9 mouse cellular contexts compared by ENCODE assay signal in the genomic region with DNA sequence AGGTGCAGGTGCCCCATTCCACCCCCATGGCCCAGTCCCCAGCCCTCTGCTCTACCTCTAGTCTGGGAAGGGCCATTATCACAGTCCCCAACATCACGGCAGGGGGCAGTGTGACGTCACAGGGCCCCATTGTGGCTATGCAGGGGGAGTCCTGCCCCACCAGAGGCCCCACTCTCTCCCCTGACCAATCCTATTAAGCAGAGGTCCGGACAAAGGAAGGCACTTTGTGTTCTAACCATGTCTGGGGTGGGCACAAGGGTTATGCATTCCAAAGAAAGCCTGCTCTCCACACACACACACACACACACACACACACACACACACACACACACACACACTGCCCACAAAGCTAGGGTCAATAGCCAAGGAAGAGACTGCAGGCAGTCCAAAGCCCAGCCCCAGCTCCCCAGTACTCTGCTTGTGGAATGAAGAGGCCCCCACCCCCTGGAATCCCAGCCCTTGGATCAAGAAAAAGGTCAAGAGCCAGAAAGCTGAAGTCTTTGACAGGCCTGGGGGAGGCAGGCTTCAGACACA. TPM values are rescaled to one million over a fixed set of nuclear protein-coding genes. Genes with fewer than 3 reads are reported as not detected.
DNase-seq lines count a peak whose midpoint lies in the region; ATAC-seq lines count a peak whose summit lies in the region.
"Had no signal": no experiment of that assay in that cellular context is flagged by ENCODE, and none has a peak within 500 bp of the region (broad histone marks: within the 10 kb centered on the region; RNA-seq: fewer than 3 reads in every experiment).

No protein-coding gene starts in this region.

- H3K27ac ChIP-seq in intestine, embryonic 14.5 days (ENCODE audit: low read depth): peak overlapping the region; percentile 16; the same call in 1 of the 2 replicates
- no peak overlapping the region for H3K27ac ChIP-seq in intestine, embryonic 16.5 days (ENCODE audit: low read length)
- H3K27ac ChIP-seq in hindbrain, embryonic 14.5 days: peak overlapping the region; percentile 74
- H3K27ac ChIP-seq in neural tube, embryonic 12.5 days: no peak overlapping the region; the same call in 1 of the 2 replicates
- H3K27ac ChIP-seq: layer of hippocampus, adult 2 months had no signal

- no peak for ATAC-seq in intestine, embryonic 14.5 days (replicated peaks; ENCODE audit: low FRiP score, low TSS enrichment, low read depth)
- ATAC-seq in intestine, embryonic 16.5 days: no peak; the same call in 1 of the 2 replicates
- ATAC-seq in hindbrain, embryonic 14.5 days (ENCODE audit: low FRiP score): peak; percentile 85
- peak; percentile 83 for ATAC-seq in neural tube, embryonic 12.5 days (ENCODE audit: low FRiP score, low read depth)
- ATAC-seq in erythroblast, adult 5-6 weeks (replicated peaks; ENCODE audit: low FRiP score, poor library complexity, severe bottlenecking): no peak

- no peak overlapping the region for H3K4me3 ChIP-seq in intestine, embryonic 14.5 days (ENCODE audit: low read depth, low read length)
- no peak overlapping the region for H3K4me3 ChIP-seq in intestine, embryonic 16.5 days (ENCODE audit: low read length)
- H3K4me3 ChIP-seq in hindbrain, embryonic 14.5 days (replicated peaks; ENCODE audit: low read length): no peak overlapping the region
- no peak overlapping the region for H3K4me3 ChIP-seq in neural tube, embryonic 12.5 days
- H3K4me3 ChIP-seq: layer of hippocampus, adult 2 months had no signal

- 18% methylated on average over 3 of the region's 3 CpGs for WGBS in intestine, embryonic 14.5 days
- WGBS in intestine, embryonic 16.5 days: 29% methylated on average over 3 of the region's 3 CpGs
- WGBS in hindbrain, embryonic 14.5 days: 12% methylated on average over 3 of the region's 3 CpGs
- WGBS in neural tube, embryonic 12.5 days: 13% methylated on average over 3 of the region's 3 CpGs

- no peak for DNase-seq in intestine, embryonic 14.5 days (ENCODE audit: low spot score)
- DNase-seq in embryo, embryonic 9.5 days (ENCODE audit: extremely low spot score): peak; percentile 69
- DNase-seq in hindbrain, embryonic 14.5 days (ENCODE audit: low spot score): peak; percentile 39
- no peak for DNase-seq in adrenal gland, postnatal 14 days
- DNase-seq in left cerebral cortex, adult 11 months (ENCODE audit: low spot score): no peak

- H3K9ac ChIP-seq in intestine, embryonic 14.5 days (ENCODE audit: low read length): no peak overlapping the region
- no peak overlapping the region for H3K9ac ChIP-seq in intestine, embryonic 16.5 days (ENCODE audit: low read depth, low read length)
- no peak overlapping the region for H3K9ac ChIP-seq in hindbrain, embryonic 14.5 days
- 0 out of 2 replicates have a peak overlapping the region, but pooled peaks have one; percentile 35 for H3K9ac ChIP-seq in neural tube, embryonic 12.5 days

- H3K4me2 ChIP-seq in intestine, embryonic 14.5 days (ENCODE audit: low read length): no peak overlapping the region
- H3K4me2 ChIP-seq in intestine, embryonic 16.5 days (ENCODE audit: low read depth, low read length): no peak overlapping the region
- no peak overlapping the region for H3K4me2 ChIP-seq in hindbrain, embryonic 14.5 days (replicated peaks)
- peak overlapping the region; percentile 2; the same call in 1 of the 2 replicates for H3K4me2 ChIP-seq in neural tube, embryonic 12.5 days (replicated peaks)

- H3K4me1 ChIP-seq in intestine, embryonic 14.5 days (replicated peaks; ENCODE audit: control insufficient read depth, insufficient read depth, low read length): peaks cover 24% of the 10 kb centered on the region
- peaks cover 24% of the 10 kb centered on the region for H3K4me1 ChIP-seq in intestine, embryonic 16.5 days (ENCODE audit: control insufficient read depth, insufficient read depth, low read length)
- peaks cover 14% of the 10 kb centered on the region; the same call in 1 of the 2 replicates for H3K4me1 ChIP-seq in hindbrain, embryonic 14.5 days (replicated peaks; ENCODE audit: control insufficient read depth, insufficient read depth, low read length)
- H3K4me1 ChIP-seq in neural tube, embryonic 12.5 days: peaks cover 43% of the 10 kb centered on the region

- no peaks in the 10 kb centered on the region for H3K9me3 ChIP-seq in intestine, embryonic 14.5 days (ENCODE audit: control insufficient read depth, low read length)
- H3K9me3 ChIP-seq in intestine, embryonic 16.5 days (ENCODE audit: control insufficient read depth, low read length): no peaks in the 10 kb centered on the region
- H3K9me3 ChIP-seq in hindbrain, embryonic 14.5 days (ENCODE audit: control insufficient read depth, low read length): no peaks in the 10 kb centered on the region
- H3K9me3 ChIP-seq in neural tube, embryonic 12.5 days: no peaks in the 10 kb centered on the region

- no peaks in the 10 kb centered on the region for H3K27me3 ChIP-seq in intestine, embryonic 14.5 days (replicated peaks; ENCODE audit: control insufficient read depth, insufficient read depth, low read length)
- H3K27me3 ChIP-seq in intestine, embryonic 16.5 days (replicated peaks; ENCODE audit: control insufficient read depth, insufficient read depth, low read length): no peaks in the 10 kb centered on the region
- no peaks in the 10 kb centered on the region for H3K27me3 ChIP-seq in hindbrain, embryonic 14.5 days (ENCODE audit: control insufficient read depth, insufficient read depth, low read length)
- H3K27me3 ChIP-seq in neural tube, embryonic 12.5 days (replicated peaks): no peaks in the 10 kb centered on the region; the same call in 1 of the 2 replicates

- no peaks in the 10 kb centered on the region for H3K36me3 ChIP-seq in intestine, embryonic 14.5 days (ENCODE audit: control insufficient read depth, insufficient read depth, low read length)
- H3K36me3 ChIP-seq in intestine, embryonic 16.5 days (ENCODE audit: control insufficient read depth, insufficient read depth, low read length): no peaks in the 10 kb centered on the region
- no peaks in the 10 kb centered on the region for H3K36me3 ChIP-seq in hindbrain, embryonic 14.5 days (replicated peaks; ENCODE audit: control insufficient read depth, insufficient read depth)
- no peaks in the 10 kb centered on the region for H3K36me3 ChIP-seq in neural tube, embryonic 12.5 days

RNA-seq across cellular contexts. Expression of a gene that starts 32.7 kb away (rescaled TPM):
- polyA plus RNA-seq in intestine, embryonic 14.5 days (2014; fragmentation: Nextera tagmentation; extraction: Ambion mirVana): 2.4 and 2.9 TPM in 2 replicates
- polyA plus RNA-seq in intestine, embryonic 16.5 days (2015; fragmentation: Nextera tagmentation; extraction: Ambion mirVana): 1.5 and 1.6 TPM in 2 replicates
- 40.1 and 50.4 TPM in 2 replicates for polyA plus RNA-seq in hindbrain, embryonic 14.5 days (2014; fragmentation: Nextera tagmentation; extraction: Ambion mirVana)
- 2.5 and 3.2 TPM in 2 replicates for polyA plus RNA-seq in neural tube, embryonic 12.5 days (2016; fragmentation: Nextera tagmentation; extraction: Ambion mirVana)
- total RNA-seq in erythroblast, adult 5-6 weeks (2015; ENCODE audit: low replicate concordance): not detected in 2 replicates
- total RNA-seq in erythroblast, adult 5-6 weeks (2017; ENCODE audit: low replicate concordance): not detected in 2 replicates
- total RNA-seq in adrenal gland, postnatal 14 days (2021): 11.0 and 16.9 TPM in 2 replicates

RNA-seq across cellular contexts. Expression of a gene that starts 34.3 kb away (rescaled TPM):
- 3.4 and 3.5 TPM in 2 replicates for polyA plus RNA-seq in intestine, embryonic 14.5 days (2014; fragmentation: Nextera tagmentation; extraction: Ambion mirVana)
- 7.6 and 8.5 TPM in 2 replicates for polyA plus RNA-seq in intestine, embryonic 16.5 days (2015; fragmentation: Nextera tagmentation; extraction: Ambion mirVana)
- 0.64 and 0.95 TPM in 2 replicates for polyA plus RNA-seq in hindbrain, embryonic 14.5 days (2014; fragmentation: Nextera tagmentation; extraction: Ambion mirVana)
- polyA plus RNA-seq in neural tube, embryonic 12.5 days (2016; fragmentation: Nextera tagmentation; extraction: Ambion mirVana): 2.7 and 3.0 TPM in 2 replicates
- not detected in 2 replicates for total RNA-seq in erythroblast, adult 5-6 weeks (2015; ENCODE audit: low replicate concordance)
- 0.14 TPM in 1 of 2 replicates, not detected in the other for total RNA-seq in erythroblast, adult 5-6 weeks (2017; ENCODE audit: low replicate concordance)
- 18.8 and 19.4 TPM in 2 replicates for total RNA-seq in adrenal gland, postnatal 14 days (2021)

Comparison
In these comparisons a context has a peak if more than half of its experiments do, and no peak if none do; other contexts are left out.
1. H3K27ac ChIP-seq: peak in intestine, embryonic 14.5 days (single experiment) and hindbrain, embryonic 14.5 days (single experiment); none in intestine, embryonic 16.5 days (single experiment) and neural tube, embryonic 12.5 days (single experiment).
2. ATAC-seq: peak in hindbrain, embryonic 14.5 days (single experiment) and neural tube, embryonic 12.5 days (single experiment); none in intestine, embryonic 14.5 days (single experiment), intestine, embryonic 16.5 days (single experiment) and erythroblast, adult 5-6 weeks (single experiment).
3. DNase-seq: peak in embryo, embryonic 9.5 days (single experiment) and hindbrain, embryonic 14.5 days (single experiment); none in intestine, embryonic 14.5 days (single experiment), adrenal gland, postnatal 14 days (single experiment) and left cerebral cortex, adult 11 months (single experiment).